Mouse (Mus musculus): ENCODE measurements around the gene Cdk9.
A peak's percentile ranks its signal among the peaks of the same experiment; 100 is the strongest.

Gene Cdk9

DNA sequence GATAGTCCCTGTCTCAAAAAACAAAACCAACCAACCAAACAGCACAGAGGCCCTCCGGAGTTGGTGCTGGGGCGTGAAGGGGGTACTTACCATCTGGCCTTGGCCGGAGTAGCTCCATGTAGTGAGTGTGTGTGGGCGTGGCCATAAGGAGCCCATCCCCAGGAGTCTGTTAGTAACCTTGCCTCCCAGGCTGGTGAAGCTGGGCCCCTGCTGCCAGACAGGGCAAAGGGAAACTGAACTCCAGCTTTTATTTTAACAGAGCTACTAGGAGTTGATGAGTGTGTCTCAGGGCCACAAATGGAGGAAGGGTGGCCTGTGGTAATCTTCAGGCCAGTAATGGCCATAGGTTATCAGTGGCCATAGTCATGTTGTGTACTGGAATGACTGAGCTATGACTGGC is 21.6 kb upstream of the Cdk9 start:
- DNase-seq (ENCODE audit: extremely low read depth, low read depth) = no peak

DNA sequence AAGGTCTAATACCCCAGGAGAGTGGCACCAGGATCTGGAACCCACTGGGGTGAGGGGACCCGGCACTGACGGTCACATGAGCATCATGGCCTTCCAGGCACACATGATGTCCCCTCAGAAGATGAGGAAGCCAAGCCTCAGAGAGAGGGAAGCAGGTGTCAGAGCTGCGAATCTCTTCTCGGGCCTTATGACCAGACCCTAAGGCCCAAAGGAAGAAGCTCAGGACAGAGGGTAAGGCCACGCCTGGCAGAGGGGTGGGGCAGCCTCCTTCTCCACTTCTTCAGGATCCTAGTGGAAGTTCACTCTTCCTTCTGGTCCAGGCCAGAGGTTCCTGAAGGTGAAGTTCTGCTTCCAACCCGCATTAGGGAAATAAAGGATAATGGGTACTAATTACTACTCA is 19.8 kb upstream of the Cdk9 start:
- no peak for DNase-seq (ENCODE audit: extremely low read depth, low read depth)

DNA sequence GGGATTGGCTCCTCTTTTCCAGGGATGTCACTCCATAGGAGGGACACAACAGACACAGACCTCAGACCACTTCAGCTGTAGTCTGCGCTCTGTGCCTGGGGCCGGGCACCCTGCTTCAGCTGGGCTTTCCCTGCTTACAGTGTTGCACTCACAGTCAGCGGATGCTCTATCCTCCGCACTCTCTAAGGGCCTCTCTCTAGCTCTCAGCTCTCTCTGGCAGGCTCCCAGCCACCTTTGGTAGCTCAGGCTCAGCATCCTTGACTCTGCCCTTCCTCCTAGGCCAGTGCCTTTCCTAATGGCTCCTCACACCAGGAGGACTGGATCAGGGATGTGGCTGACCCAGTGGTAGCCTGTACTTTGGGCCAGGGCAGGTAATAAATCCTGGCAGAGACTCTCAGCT is 19.0 kb upstream of the Cdk9 start:
- no peak for DNase-seq (ENCODE audit: extremely low read depth, low read depth)

DNA sequence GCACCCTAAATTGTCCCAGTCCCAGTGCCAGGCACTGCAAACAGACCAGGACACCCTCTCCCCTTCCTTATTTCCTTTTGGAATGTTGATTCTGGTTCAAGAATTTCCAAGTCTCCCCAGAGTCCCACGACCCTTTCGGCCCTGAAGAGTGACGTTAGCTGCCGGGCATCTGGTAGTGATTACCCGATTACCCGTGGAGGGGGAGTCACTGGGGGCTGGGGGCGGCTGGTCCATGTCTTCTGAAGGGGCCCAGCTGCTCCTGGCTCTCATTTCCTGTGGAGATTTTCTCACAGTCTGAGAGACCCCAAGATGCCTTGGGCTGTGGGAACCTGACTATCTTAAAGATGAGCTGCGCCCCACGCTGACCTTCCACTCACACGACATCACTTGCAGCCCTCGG is 18.0 kb upstream of the Cdk9 start:
- DNase-seq (ENCODE audit: extremely low read depth, low read depth) = no peak

DNA sequence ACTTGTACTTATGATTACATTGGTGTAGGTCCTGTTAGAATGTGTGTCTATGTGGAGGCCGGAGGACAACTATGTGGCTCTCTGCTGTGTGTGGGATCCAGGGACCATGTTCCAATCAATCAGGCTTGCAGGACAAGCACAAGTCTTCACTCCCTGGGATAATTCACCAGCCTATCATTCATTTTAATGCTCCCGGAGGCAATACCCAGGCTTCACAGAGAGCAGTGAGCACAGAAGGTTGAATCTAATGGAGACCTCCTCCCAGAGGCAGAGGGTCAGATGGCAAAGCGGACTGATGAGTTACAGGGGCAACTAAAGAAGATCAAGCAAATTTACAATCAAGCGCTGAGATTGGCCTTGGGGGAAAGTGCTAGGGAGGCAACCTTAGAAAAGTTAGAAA is 16.7 kb upstream of the Cdk9 start:
- no peak for DNase-seq (ENCODE audit: extremely low read depth, low read depth)

DNA sequence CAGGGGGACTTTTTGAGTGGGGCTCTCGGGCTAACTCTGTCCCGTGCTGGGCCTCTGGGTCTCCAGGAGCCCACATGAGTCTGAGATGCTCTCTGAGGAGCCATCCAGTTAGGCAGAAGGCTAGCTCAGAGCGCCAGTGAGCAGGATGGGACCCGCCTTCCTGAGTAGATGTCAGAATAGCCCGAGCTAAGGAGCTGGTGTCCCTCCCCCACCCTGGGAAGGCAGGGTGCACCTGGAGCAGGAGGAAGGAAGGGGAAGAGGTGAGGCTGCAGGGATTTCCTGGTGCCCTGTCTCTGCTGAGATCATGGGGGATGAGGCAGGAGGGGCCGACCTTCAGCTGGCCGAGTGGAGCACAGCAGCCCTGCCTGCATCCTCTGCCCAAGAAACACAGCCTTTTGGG is 15.6 kb upstream of the Cdk9 start:
- DNase-seq (ENCODE audit: extremely low read depth, low read depth) = no peak

DNA sequence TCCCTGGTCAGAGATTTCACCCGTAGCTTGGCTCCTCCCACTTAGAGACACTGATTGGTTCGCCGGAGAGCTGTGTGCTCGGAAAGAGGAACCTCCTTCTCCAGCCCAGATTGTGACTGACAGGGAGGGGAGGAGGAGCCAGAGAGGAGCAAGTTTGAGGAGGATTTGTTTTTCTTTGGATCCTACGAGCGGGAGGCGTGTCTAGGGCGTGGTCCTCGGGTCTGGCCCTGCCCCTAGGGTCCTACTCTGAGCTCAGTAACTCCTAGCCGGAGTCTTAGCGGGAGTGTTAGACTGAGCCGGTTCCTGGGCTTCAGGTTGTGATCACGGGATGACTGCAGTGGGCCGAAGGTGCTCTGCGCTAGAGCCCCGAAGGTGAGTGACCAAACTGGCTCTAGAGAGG is 14.6 kb upstream of the Cdk9 start:
- peak; percentile 96 for DNase-seq (ENCODE audit: extremely low read depth, low read depth)

DNA sequence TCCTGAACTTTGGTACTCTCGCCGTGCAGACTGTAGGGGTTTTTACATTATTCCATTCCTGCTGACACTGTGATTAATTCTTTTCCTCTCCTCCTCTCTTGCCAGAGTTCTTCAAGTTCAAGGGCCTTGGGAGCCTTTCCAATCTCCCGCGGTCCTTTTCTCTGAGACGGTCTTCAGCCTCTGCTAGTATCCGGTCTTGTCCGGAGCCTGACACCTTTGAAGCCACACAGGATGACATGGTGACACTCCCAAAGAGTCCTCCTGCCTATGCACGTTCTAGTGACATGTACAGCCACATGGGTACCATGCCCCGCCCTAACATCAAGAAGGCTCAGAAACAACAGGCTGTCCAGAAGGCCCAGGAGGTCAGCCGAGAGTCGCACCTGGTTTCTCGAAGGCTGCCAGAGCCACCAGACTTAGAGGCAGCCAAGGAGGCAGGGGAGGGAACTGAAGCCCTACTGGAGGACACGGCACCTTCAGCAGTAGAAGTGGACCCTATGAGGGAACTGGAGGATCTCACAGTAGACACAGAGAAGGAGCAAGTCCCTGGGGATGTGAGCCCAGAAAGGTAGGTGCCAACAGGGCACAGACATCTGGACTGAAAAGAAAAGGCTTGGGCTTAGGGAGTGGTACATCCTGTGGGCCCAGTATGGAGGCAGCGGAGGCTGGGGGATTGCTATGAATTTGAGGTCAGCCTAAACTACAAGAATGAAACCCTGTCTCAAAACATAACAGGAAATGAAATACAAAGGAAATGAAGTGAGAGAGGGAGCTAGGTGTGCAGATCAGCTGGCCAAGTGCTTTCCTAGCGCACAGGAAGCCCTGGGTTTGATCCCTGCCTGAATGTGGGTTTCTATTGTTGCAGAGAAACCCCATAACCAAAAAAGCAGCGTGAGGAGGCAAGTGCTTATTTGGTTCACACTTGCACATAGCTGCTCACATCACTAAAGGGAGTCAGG is 12.2 kb upstream of the Cdk9 start:
- DNase-seq (ENCODE audit: extremely low read depth, low read depth) = no peak

DNA sequence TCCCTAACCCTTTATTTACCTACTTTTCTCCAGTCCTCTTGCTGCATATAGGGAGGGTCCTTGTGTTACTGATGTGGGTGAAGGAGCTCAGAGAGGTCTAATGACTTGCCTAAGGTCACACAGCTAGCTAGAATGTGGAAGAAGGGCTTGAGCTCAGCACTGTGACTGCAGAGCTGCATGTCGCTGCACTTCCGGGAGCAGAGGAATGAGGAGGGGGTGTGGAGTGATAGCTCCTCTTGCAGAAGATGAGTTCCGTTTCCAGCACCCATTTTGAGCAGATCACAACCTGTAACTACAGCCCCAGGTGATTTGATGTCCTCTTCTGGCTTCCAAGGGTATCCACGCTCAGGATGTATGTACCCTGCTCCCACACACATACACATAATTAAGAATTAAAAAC is 11.3 kb upstream of the Cdk9 start:
- DNase-seq (ENCODE audit: extremely low read depth, low read depth) = no peak

DNA sequence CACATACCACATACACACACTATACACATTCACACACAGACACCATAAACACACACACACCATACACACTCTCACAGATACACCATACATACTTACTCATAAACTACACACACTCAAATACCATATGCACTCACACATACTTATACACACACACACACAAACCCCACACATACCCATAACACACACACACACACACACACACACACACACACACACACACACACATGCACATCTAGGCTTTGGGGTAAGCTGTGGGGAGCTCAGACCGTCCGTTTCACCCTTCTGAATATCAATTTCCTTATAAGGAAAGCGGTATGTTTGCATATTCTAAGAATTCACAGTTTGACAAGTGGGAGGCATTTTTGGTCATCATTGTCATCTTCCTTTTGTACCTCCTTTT is 9.7 kb upstream of the Cdk9 start:
- DNase-seq (ENCODE audit: extremely low read depth, low read depth) = no peak

DNA sequence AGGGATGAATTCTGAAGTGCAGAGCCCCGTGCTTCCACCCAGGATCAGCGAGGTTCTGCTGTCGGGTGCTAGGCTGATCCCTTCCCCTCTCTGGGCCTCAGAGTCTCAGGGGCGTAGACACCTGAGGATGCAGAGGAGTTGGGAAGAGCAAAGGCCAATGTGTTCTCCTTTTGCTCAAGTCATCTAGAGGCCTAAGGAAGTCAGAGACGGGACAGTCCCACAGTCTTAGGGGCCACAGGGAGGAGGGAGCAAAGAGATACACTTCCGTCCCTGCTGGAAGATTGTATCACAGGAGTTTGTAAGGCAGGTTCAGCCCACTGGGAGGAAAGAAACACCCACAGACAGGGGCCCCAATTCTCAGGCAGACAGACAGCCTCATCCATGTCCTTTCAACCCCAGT is 9.2 kb upstream of the Cdk9 start:
- no peak for DNase-seq (ENCODE audit: extremely low read depth, low read depth)

DNA sequence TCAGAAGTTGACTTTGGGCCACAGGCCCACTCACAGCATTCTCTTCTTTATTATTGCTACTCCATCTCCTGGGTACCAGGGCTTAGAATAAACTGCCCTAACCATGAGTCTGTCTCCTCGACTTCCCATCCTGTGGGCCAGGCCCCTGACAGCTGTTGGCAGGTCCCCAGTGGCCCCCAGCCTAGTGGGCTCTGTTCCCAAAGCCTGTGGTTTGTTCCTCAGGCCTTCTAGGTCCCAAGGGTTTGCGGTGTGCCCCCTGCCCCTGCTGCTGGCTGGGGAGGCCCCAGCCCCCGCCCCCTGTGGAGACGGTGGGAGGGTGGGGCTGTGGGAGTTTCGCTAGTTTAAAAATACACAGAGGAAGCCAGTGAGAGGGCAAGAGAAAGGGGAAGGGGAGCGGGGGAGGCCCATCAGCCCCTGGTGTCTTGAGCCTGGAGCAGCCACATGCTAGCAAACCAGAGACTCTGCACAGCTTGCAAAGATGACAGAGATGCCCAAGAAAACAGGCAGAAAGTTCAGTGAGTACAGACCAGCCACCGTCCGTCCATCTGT is 7.9 kb upstream of the Cdk9 start, which contains the start of gene Sh2d3c:
Sh2d3c (plus strand) TSS at position 375 of the 549 bp plus-strand sequence.
- no peak for DNase-seq (ENCODE audit: extremely low read depth, low read depth)

DNA sequence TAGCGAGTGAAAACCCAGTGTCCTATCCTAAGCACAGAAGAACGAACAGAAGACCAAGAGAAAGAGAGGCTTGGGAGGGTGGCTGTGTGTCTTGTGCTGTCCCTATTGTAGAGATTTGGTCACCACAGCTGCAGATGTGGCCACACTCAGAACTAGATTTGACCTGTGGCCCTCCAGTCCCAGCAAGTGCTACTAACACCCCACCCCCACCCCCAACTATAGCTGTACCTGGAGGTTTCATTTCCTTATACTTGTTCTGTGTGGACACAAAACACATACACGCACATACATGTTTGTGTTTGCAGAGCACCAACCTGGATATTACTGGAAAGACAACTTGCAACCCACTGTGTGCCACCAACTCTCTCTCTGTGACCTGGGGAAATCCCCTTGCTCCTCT is 7.2 kb upstream of the Cdk9 start:
- DNase-seq (ENCODE audit: extremely low read depth, low read depth) = no peak

DNA sequence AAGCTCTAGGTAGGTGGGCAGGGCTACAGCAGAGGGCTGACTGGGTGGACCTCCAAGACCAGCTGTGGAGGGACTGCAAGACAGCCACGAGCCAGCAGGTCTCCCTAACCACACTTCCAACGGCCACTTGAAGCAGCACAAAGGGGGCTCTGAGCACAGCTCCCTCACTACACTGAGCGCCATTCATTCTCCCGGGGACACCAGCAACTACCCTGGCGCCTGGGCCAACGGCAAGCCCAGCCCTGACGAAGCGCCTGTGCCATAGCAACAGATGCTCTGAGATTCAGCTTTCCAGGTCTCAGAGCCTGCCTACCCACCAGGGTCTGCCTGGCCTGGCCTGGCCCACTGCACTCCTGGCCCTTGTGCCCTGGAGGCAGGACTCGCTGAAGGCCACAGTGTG is 5.9 kb upstream of the Cdk9 start:
- DNase-seq (ENCODE audit: extremely low read depth, low read depth) = no peak

DNA sequence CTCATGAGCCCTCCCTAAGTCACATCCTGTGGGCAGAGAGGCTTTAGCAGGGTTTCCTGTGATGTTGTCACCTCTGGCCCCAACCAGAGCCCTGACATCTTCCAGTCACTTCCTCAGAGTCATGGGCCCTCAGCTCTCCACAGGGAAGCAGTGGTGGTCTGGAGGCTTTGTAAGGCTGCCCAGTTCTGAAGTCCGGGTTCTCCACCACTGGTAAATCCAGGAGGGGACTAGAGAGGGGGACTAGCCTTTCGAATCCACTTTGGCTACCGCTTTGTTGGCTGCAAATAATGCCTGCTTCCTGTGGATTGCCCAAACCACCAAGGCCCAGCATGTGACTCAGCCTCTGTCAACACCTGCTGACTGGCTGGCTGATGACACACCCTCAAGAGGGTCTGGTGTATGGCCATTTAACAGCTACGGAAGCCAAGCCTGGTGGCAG is 2.1 kb upstream of the Cdk9 start:
- DNase-seq (ENCODE audit: extremely low read depth, low read depth) = peak; percentile 41

DNA sequence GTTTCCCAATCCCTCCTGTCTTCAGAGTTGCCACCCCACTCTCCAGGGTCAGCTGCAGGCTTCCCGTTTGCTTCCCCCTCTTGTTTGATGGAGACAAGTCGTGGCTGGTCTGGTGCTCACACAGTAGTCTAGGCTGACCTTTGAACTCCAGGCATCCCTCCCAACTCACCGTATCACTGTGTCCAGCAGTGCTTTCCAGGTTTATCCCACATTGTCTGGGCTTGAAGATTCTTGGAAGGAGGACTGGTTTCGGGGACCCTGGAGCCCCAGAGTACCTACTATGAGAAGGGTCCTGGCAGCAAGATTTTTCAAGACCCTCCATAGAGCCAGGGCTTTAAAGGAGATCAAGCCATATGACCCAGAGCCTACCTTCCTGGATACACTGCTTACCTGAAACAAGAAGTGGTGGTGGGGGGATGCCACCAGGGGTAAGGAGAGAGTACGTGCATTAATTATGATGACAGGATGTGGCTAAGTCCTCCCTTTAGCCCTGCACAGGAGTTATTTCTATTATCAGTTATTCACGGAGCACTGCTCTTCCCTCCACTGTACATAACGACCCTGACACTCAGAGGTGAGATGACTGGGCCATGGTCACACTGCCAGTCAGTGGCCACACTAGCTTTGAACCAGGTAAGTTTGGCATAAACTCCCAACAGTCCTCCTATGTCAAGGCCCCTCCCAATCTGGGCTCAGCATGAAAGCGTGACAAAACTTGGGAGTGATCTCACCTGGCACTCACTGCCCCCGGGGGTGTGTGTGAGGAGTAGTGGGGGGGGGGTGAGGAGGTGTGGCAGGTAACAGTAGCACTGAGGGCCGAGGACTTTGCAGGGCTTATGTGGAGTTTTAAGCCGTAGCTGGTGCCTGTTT is 1.5 kb upstream of the Cdk9 start:
- DNase-seq (ENCODE audit: extremely low read depth, low read depth) = no peak

DNA sequence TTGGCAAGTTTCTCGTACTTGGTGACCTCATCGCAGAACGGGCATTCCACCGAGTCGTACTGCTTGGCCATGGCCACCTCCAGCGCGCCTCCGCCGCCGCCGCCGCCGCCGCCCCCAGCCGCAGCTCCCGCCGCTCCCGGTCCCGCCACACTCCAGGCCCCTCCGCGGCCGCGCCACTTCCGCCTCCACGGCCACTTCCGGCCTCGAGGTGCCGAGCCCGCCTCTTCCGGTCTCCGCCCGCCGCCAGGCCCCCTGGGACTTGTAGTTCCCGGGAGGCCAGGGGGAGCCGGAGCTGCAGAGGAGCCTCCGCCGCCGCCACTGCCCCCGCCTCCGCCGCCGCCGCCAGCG is 316 bp downstream of the Cdk9 start:
- peak; percentile 63 for DNase-seq (ENCODE audit: extremely low read depth, low read depth)

DNA sequence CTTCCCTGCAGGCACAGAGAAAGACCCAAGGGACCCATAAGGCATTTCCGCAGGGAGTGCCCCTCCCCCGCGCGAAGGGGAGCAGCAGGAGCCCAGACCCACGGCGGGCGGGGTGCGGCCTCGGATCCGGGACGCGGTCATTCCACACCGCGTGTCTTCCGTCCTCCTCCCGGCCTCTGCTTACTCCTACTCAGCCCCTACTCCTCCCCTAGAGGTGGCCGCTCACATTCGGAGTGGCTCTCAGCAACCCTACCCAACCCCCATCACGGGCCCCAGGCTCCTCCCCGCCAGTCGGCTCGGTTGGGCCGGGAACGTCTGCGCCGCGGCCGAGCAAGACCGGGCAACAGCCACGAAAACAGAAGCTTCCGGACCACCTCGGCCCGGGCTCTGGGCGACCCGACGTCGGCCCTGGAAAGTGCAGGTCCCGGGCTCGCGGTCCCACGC is 746 bp downstream of the Cdk9 start:
- no peak for DNase-seq (ENCODE audit: extremely low read depth, low read depth)

DNA sequence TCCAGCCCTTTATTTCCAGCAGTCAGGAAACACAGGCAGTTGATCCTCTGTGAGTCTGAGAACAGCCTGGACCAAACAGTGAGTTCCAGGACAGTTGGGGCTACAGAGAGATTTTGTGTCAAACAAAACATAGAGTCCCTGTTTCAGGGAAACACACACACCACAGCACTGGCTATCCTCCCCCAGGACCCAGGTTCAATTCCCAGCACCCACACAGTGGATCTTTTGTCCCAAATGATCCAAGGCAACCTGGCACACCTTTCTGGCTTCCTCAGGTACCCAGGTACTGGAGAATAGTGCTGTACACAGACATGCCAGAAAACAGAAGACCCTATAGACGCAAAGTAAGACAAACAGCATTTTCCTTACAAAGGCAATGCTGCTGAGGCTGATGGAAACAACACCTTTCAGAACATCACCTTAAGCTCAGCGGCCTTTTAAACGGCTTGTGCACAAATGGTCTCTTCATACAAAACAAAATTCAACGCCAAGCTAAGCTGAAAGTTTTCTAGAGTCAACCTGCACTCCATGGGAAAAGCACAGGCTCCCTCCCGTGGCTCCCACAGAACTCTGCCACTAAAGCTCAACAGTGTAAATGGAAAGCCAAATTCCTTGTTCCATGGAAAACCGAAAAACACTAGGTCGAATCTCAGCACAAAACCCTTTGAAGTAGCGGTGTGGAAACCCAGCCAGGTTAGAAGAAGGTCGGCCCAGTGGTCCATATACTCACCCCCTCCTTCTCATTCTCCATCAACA is 1.4 kb downstream of the Cdk9 start:
- DNase-seq (ENCODE audit: extremely low read depth, low read depth) = no peak

DNA sequence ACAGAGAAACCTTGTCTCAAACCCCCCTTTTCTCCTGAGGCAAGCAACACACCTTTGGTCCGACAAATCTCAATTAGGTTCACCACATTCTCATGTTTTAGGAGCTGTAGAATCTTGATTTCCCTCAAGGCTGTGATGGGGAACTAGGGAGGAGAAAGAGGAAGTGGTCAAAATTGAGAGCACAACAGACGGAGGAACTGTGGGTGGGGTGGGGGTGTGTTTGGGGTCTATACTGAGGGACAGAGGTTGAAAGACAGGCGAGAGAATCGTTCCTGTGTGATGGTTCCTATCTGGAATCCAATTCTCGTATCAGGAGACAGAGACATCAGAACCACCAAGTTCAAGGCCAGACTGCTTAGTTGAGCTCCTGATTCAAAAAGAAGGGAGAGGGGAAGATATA is 2.5 kb downstream of the Cdk9 start:
- DNase-seq (ENCODE audit: extremely low read depth, low read depth) = peak; percentile 79

DNA sequence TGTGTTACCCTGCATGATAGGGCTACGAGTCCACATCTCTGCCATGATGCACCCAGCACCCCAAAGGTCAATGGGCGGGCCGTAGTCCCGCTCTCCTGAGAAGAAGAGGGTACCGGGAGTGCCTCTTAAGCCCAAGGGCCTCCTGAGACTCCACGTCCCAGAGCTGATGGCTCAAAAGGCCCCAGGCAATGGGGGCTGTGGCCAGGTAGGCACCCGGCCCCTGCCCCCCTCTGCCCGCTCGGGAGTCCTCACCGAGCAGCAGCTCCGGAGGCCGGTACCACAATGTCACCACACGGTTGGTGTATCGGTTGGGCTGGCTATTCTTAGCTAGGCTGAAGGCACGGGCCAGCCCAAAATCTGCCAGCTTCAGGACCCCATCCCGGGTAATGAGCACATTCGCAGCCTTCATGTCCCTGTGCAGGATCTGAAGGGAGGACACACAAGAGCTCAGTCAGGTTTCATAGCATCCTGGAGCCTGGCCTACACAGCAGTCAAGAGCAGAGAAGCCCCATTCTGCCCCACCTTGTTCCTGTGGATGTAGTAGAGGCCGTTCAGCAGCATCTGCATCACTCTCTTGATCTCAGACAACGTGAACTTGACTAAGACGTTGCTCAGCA is 3.2 kb downstream of the Cdk9 start:
- DNase-seq (ENCODE audit: extremely low read depth, low read depth) = no peak
